Mouse (Mus musculus) brain, embryonic 14.5 days (tissue): ENCODE results near the gene Cd59b.

ENCODE experiments used
- CTCF ChIP-seq: fragments of 200-500 bp; IDR thresholded peaks from 2 replicates; pipeline ENCODE4 v1.5.1; 2012; ENCODE audit warnings: inconsistent platforms, mild to moderate bottlenecking, moderate library complexity, borderline replicate concordance; ENCODE audit not compliant: insufficient read depth, insufficient read length; ENCODE audit errors: extremely low read depth
- POLR2A ChIP-seq: fragments of 200-500 bp; IDR thresholded peaks from 2 replicates; pipeline ENCODE4 v1.6.1; 2012; ENCODE audit warnings: mild to moderate bottlenecking, inconsistent platforms, borderline replicate concordance; ENCODE audit not compliant: poor library complexity, insufficient read depth, insufficient read length, severe bottlenecking; ENCODE audit errors: extremely low read depth

DNA sequence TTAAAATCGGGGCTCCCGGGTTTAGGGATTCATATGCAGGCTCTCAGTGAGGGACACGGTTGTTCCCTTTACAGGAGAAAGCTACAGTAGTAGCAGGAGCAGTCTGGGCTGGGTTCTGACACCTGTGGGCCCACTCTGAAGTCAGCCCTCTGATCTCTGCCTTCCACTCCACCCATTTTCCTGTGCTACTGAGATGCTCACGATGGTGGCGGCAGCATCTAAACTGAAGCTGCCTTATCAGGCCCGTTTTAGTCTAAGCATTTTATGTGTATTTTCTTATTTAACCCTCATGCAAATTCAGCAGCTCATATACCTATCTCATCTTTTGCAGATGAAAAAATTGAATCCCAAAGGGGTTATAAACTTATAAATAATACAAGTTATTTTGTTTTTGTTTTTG is 35.2 kb downstream of the Cd59b start:
- TF ChIP-seq CTCF (no peak), POLR2A (no peak)
